Mouse (Mus musculus) kidney, embryonic 16.5 days (tissue): ENCODE measurements around the gene Grin2d. TPM values are rescaled to one million over a fixed set of nuclear protein-coding genes. Genes with fewer than 3 reads are reported as not detected.
"Not testable (repeated sequence)": the region's sequence is repeated elsewhere in the genome, so short reads cannot be mapped to it uniquely, and the experiment has no call there.

Source experiments
- ATAC-seq: fragments of 200-750 bp; cut with Nextera tagmentation; 2 replicates; pipeline ENCODE4 v1.8.0; 2017; ENCODE audit warnings: moderate TSS enrichment; ENCODE audit not compliant: low FRiP score, low TSS enrichment
- H3K27ac ChIP-seq: fragments of 300-500 bp; sonication (generic); 2 replicates; pipeline ENCODE4 v1.5.1; 2014; ENCODE audit warnings: low read length
- H3K27me3 ChIP-seq: fragments of 300-500 bp; sonication (generic); 2 replicates; pipeline ENCODE4 v1.6.1; 2014; ENCODE audit warnings: low read length, control low read depth, mixed read lengths; ENCODE audit not compliant: insufficient read depth
- H3K36me3 ChIP-seq: fragments of 300-500 bp; sonication (generic); 2 replicates; pipeline ENCODE4 v1.6.1; 2014; ENCODE audit warnings: low read length, control low read depth, mixed read lengths; ENCODE audit not compliant: insufficient read depth
- H3K4me1 ChIP-seq: fragments of 300-500 bp; sonication (generic); 2 replicates; pipeline ENCODE4 v1.6.1; 2014; ENCODE audit warnings: low read length, control low read depth, mixed read lengths; ENCODE audit not compliant: insufficient read depth
- H3K4me2 ChIP-seq: fragments of 300-500 bp; sonication (generic); replicated peaks from 2 replicates; pipeline ENCODE4 v1.6.1; 2014; ENCODE audit warnings: low read depth, low read length
- H3K4me3 ChIP-seq: fragments of 300-500 bp; sonication (generic); 2 replicates; pipeline ENCODE4 v1.5.1; 2014; ENCODE audit warnings: mild to moderate bottlenecking, low read length
- H3K9ac ChIP-seq: fragments of 300-500 bp; sonication (generic); replicated peaks from 2 replicates; pipeline ENCODE4 v1.6.1; 2014; ENCODE audit warnings: low read length
- H3K9me3 ChIP-seq: fragments of 300-500 bp; sonication (generic); 2 replicates; pipeline ENCODE4 v1.6.1; 2016; ENCODE audit warnings: low read length, control low read depth
- WGBS: fragments of 180-500 bp; shearing (Covaris S2); extraction: QIAGEN DNeasy Blood & Tissue Kit; methylation state at CpG from one replicate; pipeline ENCODE4 v1.1.7; 2014; 5-methylcytosine and 5-hydroxymethylcytosine counted together
- polyA plus RNA-seq: library from polyadenylated mRNA; unstranded; fragments of >200 nt; fragmentation: Nextera tagmentation; extraction: Ambion mirVana; gene quantifications from 2 replicates; pipeline ENCODE4 v1.2.1, GENCODE M21; 2015

Grin2d gene
- polyA plus RNA-seq, 1 experiment from 2014 or later, result 0.25 TPM

GRCm38 (mm10) chr7:45901562-45901961, 23.4 kb upstream of the Grin2d start:
- Histone ChIP-seq H3K4me2 (no peak overlapping the region), H3K4me1 (peaks cover 6% of the 10 kb centered on the region), H3K9me3 (no peaks in the 10 kb centered on the region), H3K27ac (no peak overlapping the region), H3K4me3 (no peak overlapping the region), H3K27me3 (no peaks in the 10 kb centered on the region), H3K36me3 (no peaks in the 10 kb centered on the region), H3K9ac (no peak overlapping the region)
- WGBS, result 56% methylated on average over 5 of the region's 5 CpGs
- no peak for ATAC-seq

- H3K9ac ChIP-seq, result peak overlapping the region; percentile 76; the same call in 1 of the 2 replicates
- 50% methylated on average over 4 of the region's 4 CpGs for WGBS
- H3K27ac ChIP-seq, result peak overlapping the region; percentile 88; the same call in 1 of the 2 replicates
- not testable (repeated sequence) for H3K4me3 ChIP-seq, ATAC-seq, H3K9me3 ChIP-seq, H3K27me3 ChIP-seq, H3K36me3 ChIP-seq, H3K4me1 ChIP-seq
- peak overlapping the region; percentile 83 for H3K4me2 ChIP-seq
Observed at GRCm38 (mm10) chr7:45898125-45898524, 19.9 kb upstream of the Grin2d start.

GRCm38 (mm10) chr7:45897258-45897757, 19.1 kb upstream of the Grin2d start:
- Histone ChIP-seq H3K9me3 (no peaks in the 10 kb centered on the region), H3K36me3 (no peaks in the 10 kb centered on the region), H3K27me3 (no peaks in the 10 kb centered on the region), H3K9ac (peak overlapping the region; percentile 76), H3K4me1 (peaks cover 6% of the 10 kb centered on the region), H3K4me3 (peak overlapping the region; percentile 58), H3K27ac (peak overlapping the region; percentile 88), H3K4me2 (peak overlapping the region; percentile 83)
- peak; percentile 75 for ATAC-seq
- WGBS, result 1% methylated on average over 19 of the region's 19 CpGs

GRCm38 (mm10) chr7:45896517-45897257, 18.5 kb upstream of the Grin2d start, which contains the start of the genes Syngr4 and Tmem143:
Syngr4 (minus strand) TSS chr7:45896714.
Tmem143 (plus strand) TSS chr7:45896941.
- peak; percentile 89 for ATAC-seq
- under 1% methylated on average over 40 of the region's 40 CpGs for WGBS
- H3K9ac ChIP-seq, result peak within 1 kb of the TSS; percentile 76
- H3K4me2 ChIP-seq, result peak within 1 kb of the TSS; percentile 83
- H3K9me3 ChIP-seq, result no peaks in the 10 kb centered on the region
- peak within 1 kb of the TSS; percentile 58 for H3K4me3 ChIP-seq
- H3K27me3 ChIP-seq, result no peaks in the 10 kb centered on the region
- H3K4me1 ChIP-seq, result peaks cover 6% of the 10 kb centered on the region
- H3K27ac ChIP-seq, result peak within 1 kb of the TSS; percentile 88
- H3K36me3 ChIP-seq, result no peaks in the 10 kb centered on the region

GRCm38 (mm10) chr7:45895931-45896516, 17.8 kb upstream of the Grin2d start:
- H3K27me3 ChIP-seq, result no peaks in the 10 kb centered on the region
- WGBS, result 74% methylated on average over 6 of the region's 6 CpGs
- H3K27ac ChIP-seq, result peak overlapping the region; percentile 57; the same call in 1 of the 2 replicates
- peaks cover 6% of the 10 kb centered on the region for H3K4me1 ChIP-seq
- peak overlapping the region; percentile 83 for H3K4me2 ChIP-seq
- H3K4me3 ChIP-seq, result peak overlapping the region; percentile 58
- H3K36me3 ChIP-seq, result no peaks in the 10 kb centered on the region
- peak; percentile 26 for ATAC-seq
- peak overlapping the region; percentile 42; the same call in 1 of the 2 replicates for H3K9ac ChIP-seq
- no peaks in the 10 kb centered on the region for H3K9me3 ChIP-seq

- H3K36me3 ChIP-seq, result no peaks in the 10 kb centered on the region
- peaks cover 1% of the 10 kb centered on the region for H3K4me1 ChIP-seq
- no peaks in the 10 kb centered on the region for H3K9me3 ChIP-seq
- no peak overlapping the region for H3K4me2 ChIP-seq
- 77% methylated on average over 2 of the region's 2 CpGs for WGBS
- H3K4me3 ChIP-seq, result no peak overlapping the region
- no peak overlapping the region for H3K27ac ChIP-seq
- no peaks in the 10 kb centered on the region for H3K27me3 ChIP-seq
- no peak overlapping the region for H3K9ac ChIP-seq
- ATAC-seq, result no peak
Observed at GRCm38 (mm10) chr7:45892651-45893050, 14.5 kb upstream of the Grin2d start.

- H3K27ac ChIP-seq, result no peak overlapping the region
- no peaks in the 10 kb centered on the region for H3K27me3 ChIP-seq
- H3K4me1 ChIP-seq, result no peaks in the 10 kb centered on the region
- ATAC-seq, result no peak
- no peak overlapping the region for H3K4me2 ChIP-seq
- 35% methylated on average over 3 of the region's 3 CpGs for WGBS
- no peak overlapping the region for H3K9ac ChIP-seq
- peaks cover 36% of the 10 kb centered on the region for H3K36me3 ChIP-seq
- H3K9me3 ChIP-seq, result no peaks in the 10 kb centered on the region
- H3K4me3 ChIP-seq, result no peak overlapping the region
Observed at GRCm38 (mm10) chr7:45887246-45887645, 9.1 kb upstream of the Grin2d start.

- Histone ChIP-seq H3K27ac (no peak overlapping the region), H3K9ac (no peak overlapping the region), H3K36me3 (peaks cover 88% of the 10 kb centered on the region), H3K4me1 (no peaks in the 10 kb centered on the region), H3K4me2 (no peak overlapping the region), H3K9me3 (no peaks in the 10 kb centered on the region), H3K4me3 (no peak overlapping the region), H3K27me3 (no peaks in the 10 kb centered on the region)
- no peak for ATAC-seq
- 94% methylated on average over 2 of the region's 2 CpGs for WGBS
Observed at GRCm38 (mm10) chr7:45881011-45881410, 2.8 kb upstream of the Grin2d start.

- Histone ChIP-seq H3K36me3 (peaks cover 89% of the 10 kb centered on the region), H3K9me3 (no peaks in the 10 kb centered on the region), H3K4me1 (no peaks in the 10 kb centered on the region), H3K9ac (no peak overlapping the region), H3K4me3 (no peak overlapping the region), H3K27me3 (no peaks in the 10 kb centered on the region), H3K27ac (no peak overlapping the region), H3K4me2 (no peak overlapping the region)
- ATAC-seq, result no peak
- WGBS, result 98% methylated on average over 4 of the region's 4 CpGs
Observed at GRCm38 (mm10) chr7:45880531-45880930, 2.4 kb upstream of the Grin2d start.

- Histone ChIP-seq H3K9ac (no peak overlapping the region), H3K4me2 (no peak overlapping the region), H3K36me3 (peaks cover 71% of the 10 kb centered on the region)
Observed at GRCm38 (mm10) chr7:45876895-45877294, 1.3 kb downstream of the Grin2d start.

More at GRCm38 (mm10) chr7:45876895-45877294, 1.3 kb downstream of the Grin2d start:
- H3K27me3 ChIP-seq, result no peaks in the 10 kb centered on the region
- ATAC-seq, result no peak
- WGBS, result 95% methylated on average over 7 of the region's 7 CpGs
- no peak overlapping the region for H3K27ac ChIP-seq
- H3K4me3 ChIP-seq, result no peak overlapping the region
- H3K9me3 ChIP-seq, result no peaks in the 10 kb centered on the region
- H3K4me1 ChIP-seq, result peaks cover 15% of the 10 kb centered on the region
